Mouse (Mus musculus) lung, embryonic 14.5 days (tissue): ENCODE results near the gene Larp4b. TPM values are rescaled to one million over a fixed set of nuclear protein-coding genes. Genes with fewer than 3 reads are reported as not detected.

Experiments
- ATAC-seq: fragments of 200-750 bp; cut with Nextera tagmentation; 2 replicates; pipeline ENCODE4 v1.8.0; 2017; ENCODE audit warnings: mild to moderate bottlenecking, moderate TSS enrichment, moderate library complexity; ENCODE audit not compliant: insufficient read depth
- DNase-seq: peaks from one replicate; pipeline ENCODE4 v3.0.0-alpha.2; 2015
- H3K27ac ChIP-seq: fragments of 300-500 bp; sonication (generic); 2 replicates; pipeline ENCODE4 v1.5.1; 2014; ENCODE audit warnings: low read depth, mild to moderate bottlenecking, moderate library complexity
- H3K27me3 ChIP-seq: fragments of 300-500 bp; sonication (generic); 2 replicates; pipeline ENCODE4 v1.6.1; 2014; ENCODE audit warnings: low read length, control low read depth; ENCODE audit not compliant: insufficient read depth
- H3K36me3 ChIP-seq: fragments of 300-500 bp; sonication (generic); 2 replicates; pipeline ENCODE4 v1.6.1; 2014; ENCODE audit warnings: control low read depth; ENCODE audit not compliant: insufficient read depth
- H3K4me1 ChIP-seq: fragments of 300-500 bp; sonication (generic); 2 replicates; pipeline ENCODE4 v1.6.1; 2014; ENCODE audit warnings: antibody characterized with exemption, control low read depth; ENCODE audit not compliant: insufficient read depth
- H3K4me2 ChIP-seq: fragments of 300-500 bp; sonication (generic); 2 replicates; pipeline ENCODE4 v1.6.1; 2014; ENCODE audit warnings: mild to moderate bottlenecking
- H3K4me3 ChIP-seq: fragments of 300-500 bp; sonication (generic); 2 replicates; pipeline ENCODE4 v1.5.1; 2014; ENCODE audit warnings: low read depth, low read length
- H3K9ac ChIP-seq: fragments of 300-500 bp; sonication (generic); 2 replicates; pipeline ENCODE4 v1.6.1; 2014
- H3K9me3 ChIP-seq: fragments of 300-500 bp; sonication (generic); 2 replicates; pipeline ENCODE4 v1.6.1; 2016; ENCODE audit warnings: low read depth, low read length, control low read depth
- CTCF ChIP-seq: IDR thresholded peaks from 2 replicates; pipeline ENCODE4 v1.5.1; 2016; ENCODE audit warnings: antibody characterized with exemption, low read depth
- WGBS: fragments of 180-500 bp; shearing (Covaris S2); extraction: QIAGEN DNeasy Blood & Tissue Kit; methylation state at CpG from one replicate; pipeline ENCODE4 v1.1.7; 2014; 5-methylcytosine and 5-hydroxymethylcytosine counted together
- polyA plus RNA-seq: library from polyadenylated mRNA; unstranded; fragments of >200 nt; fragmentation: Nextera tagmentation; extraction: Ambion mirVana; gene quantifications from 2 replicates; pipeline ENCODE4 v1.2.1, GENCODE M21; 2014

The Larp4b gene
- polyA plus RNA-seq, 1 experiment from 2014 or later, result 42.0 TPM

GRCm38 (mm10) chr13:9100517-9100916, 6.8 kb downstream of the Larp4b start:
- Histone ChIP-seq H3K9ac (no peak overlapping the region), H3K9me3 (no peaks in the 10 kb centered on the region), H3K36me3 (no peaks in the 10 kb centered on the region), H3K4me1 (0 out of 2 replicates have a peak, but pooled peaks cover 2% of the 10 kb centered on the region), H3K27me3 (no peaks in the 10 kb centered on the region), H3K4me2 (no peak overlapping the region), H3K27ac (no peak overlapping the region), H3K4me3 (no peak overlapping the region)
- ATAC-seq, result no peak
- TF ChIP-seq CTCF, result no peak
- DNase-seq, result no peak
- WGBS, result 79% methylated on average over 2 of the region's 2 CpGs

GRCm38 (mm10) chr13:9106246-9106645, 12.6 kb downstream of the Larp4b start:
- Histone ChIP-seq H3K4me3 (no peak overlapping the region), H3K36me3 (no peaks in the 10 kb centered on the region), H3K4me2 (no peak overlapping the region), H3K27ac (no peak overlapping the region), H3K27me3 (no peaks in the 10 kb centered on the region), H3K9me3 (no peaks in the 10 kb centered on the region), H3K4me1 (no peaks in the 10 kb centered on the region), H3K9ac (no peak overlapping the region)
- no peak for ATAC-seq
- 75% methylated on average over 5 of the region's 5 CpGs for WGBS
- TF ChIP-seq CTCF, result no peak
- no peak for DNase-seq

DNA sequence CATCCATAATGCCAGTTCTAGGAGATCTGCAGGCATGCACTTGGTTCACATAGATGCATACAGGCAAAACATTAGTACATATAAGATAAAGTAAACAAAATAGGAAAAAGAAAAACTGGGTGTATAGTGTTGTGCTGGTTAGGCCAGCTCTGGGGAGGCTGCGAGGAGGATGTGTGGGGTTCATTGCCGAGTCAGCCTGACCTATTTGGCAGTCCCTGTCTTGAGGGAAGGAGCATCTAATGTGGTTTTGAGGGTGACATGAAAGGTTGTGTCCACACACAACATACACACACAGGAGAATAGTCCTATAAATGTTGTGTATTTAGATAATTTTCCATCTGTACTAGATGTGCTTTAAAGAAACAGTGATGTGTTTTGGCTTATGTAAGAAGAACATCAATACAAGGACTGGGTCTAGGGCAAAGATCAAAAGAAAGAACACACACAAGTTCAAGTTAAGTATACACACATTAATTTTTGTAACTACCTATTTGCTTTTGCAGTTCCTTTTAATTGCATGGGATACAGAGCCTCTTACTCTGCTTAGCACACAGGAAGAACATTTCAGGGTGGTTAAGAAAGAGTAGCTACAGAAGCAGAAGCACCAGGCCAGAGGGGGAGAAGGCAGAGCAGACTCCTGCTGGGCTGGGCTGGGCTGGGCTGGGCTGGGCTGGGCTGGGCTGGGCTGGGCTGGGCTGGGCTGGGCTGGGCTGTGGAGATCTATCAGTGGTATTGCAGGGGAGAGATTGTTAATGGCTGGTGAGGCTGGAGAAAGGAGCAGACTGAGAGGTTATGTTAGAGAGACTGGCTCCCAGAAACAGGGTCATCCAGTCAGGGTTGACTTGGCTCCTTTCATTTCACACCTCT, 13.5 kb downstream of the Larp4b start:
- ATAC-seq, result no peak; the same call in 1 of the 2 replicates
- 64% methylated on average over 2 of the region's 2 CpGs for WGBS
- no peaks in the 10 kb centered on the region for H3K9me3 ChIP-seq

DNA sequence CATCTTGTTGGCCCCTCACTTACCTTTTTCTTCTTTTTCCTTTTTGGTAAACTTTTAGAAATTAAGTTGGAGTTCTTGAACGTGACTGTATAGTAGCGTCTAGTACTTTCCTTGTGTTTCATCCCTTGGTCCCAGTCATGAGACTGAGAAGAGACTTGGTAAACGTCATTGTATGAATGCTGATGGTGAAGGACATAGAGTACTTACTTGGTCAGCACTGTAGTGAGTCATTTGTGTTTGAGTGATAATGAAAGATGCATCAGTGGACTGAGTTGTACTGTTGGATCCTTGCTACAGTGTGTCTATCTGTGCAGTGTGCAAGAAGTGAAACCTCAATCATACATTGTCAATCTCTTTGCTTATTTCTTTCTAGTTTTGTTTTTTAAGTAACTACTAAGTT, 20.1 kb downstream of the Larp4b start:
- Histone ChIP-seq H3K36me3 (no peaks in the 10 kb centered on the region), H3K9me3 (no peaks in the 10 kb centered on the region), H3K4me3 (no peak overlapping the region), H3K27ac (no peak overlapping the region), H3K4me1 (no peaks in the 10 kb centered on the region), H3K4me2 (no peak overlapping the region), H3K9ac (no peak overlapping the region), H3K27me3 (no peaks in the 10 kb centered on the region)
- ATAC-seq (no peak), DNase-seq (no peak)
- WGBS, result 89% methylated on average over 3 of the region's 3 CpGs
- no peak for TF ChIP-seq CTCF

More for the DNA sequence above, 13.5 kb downstream of the Larp4b start:
- H3K36me3 ChIP-seq, result no peaks in the 10 kb centered on the region
- no peaks in the 10 kb centered on the region for H3K27me3 ChIP-seq
- no peak overlapping the region for H3K9ac ChIP-seq
- no peak overlapping the region for H3K27ac ChIP-seq
- no peak overlapping the region for H3K4me3 ChIP-seq
- no peak for DNase-seq
- H3K4me2 ChIP-seq, result no peak overlapping the region
- H3K4me1 ChIP-seq, result no peaks in the 10 kb centered on the region
- TF ChIP-seq CTCF, result no peak

DNA sequence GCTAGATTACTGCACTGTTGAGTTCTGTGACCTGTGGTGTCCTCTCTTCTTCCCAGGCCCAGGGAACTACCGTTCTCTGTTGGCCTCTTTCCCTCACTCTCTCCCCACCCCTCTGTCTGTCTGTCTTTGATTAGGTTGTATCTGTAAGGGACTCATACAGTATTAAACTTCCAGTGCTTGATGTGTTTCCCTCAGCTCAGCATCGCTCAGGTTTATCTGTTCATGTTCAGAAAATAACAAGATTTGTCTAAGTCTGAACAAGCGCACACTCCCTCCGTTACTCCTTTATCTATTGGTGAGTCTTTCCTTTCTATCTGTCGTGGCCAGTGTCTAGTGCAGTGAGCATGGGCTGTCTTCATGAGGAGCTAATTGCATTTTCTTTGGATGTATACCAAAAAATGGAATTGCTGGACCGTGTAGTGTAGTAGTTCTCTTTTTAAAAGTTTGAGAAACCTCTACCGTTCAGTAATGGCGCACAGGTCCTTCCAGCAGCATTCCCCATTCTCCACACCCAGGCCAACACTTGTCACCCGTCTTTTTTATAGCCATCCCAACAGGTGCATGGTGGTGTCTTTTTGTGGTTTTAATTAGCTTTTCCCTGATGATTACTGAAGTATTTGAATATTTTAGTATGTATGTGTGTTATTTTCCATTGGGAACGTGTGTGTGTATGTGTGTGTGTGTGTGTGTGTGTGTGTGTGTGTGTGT, 27.3 kb downstream of the Larp4b start:
- no peak overlapping the region for H3K27ac ChIP-seq
- H3K27me3 ChIP-seq, result no peaks in the 10 kb centered on the region
- no peaks in the 10 kb centered on the region for H3K9me3 ChIP-seq
- 84% methylated on average over 10 of the region's 10 CpGs for WGBS
- no peaks in the 10 kb centered on the region for H3K4me1 ChIP-seq
- H3K9ac ChIP-seq, result no peak overlapping the region
- H3K4me2 ChIP-seq, result no peak overlapping the region
- H3K4me3 ChIP-seq, result no peak overlapping the region
- DNase-seq (no peak), ATAC-seq (no peak)
- no peak for TF ChIP-seq CTCF
- peaks cover 28% of the 10 kb centered on the region for H3K36me3 ChIP-seq

DNA sequence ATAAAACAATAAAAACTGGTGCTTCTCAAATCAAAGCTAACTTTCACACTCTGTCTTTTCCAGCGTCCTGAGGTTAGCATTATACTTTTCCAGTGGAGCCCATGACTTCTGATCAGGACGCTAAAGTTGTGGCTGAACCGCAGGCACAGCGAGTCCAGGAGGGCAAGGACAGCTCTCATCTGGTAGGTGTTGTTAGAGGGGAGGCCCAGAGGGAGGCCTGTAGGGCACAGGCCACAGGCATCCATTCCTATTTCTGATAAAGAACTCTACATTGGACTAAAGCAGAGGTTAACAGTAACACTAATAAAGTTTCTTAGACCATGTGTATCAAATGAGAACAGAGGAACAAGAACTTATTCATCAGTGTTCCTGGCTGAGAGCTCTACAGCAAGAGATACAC, 28.4 kb downstream of the Larp4b start:
- H3K36me3 ChIP-seq, result peaks cover 35% of the 10 kb centered on the region
- H3K27me3 ChIP-seq, result no peaks in the 10 kb centered on the region
- H3K9me3 ChIP-seq, result no peaks in the 10 kb centered on the region
- no peak for TF ChIP-seq CTCF
- no peak overlapping the region for H3K9ac ChIP-seq
- no peak for DNase-seq
- no peak overlapping the region for H3K4me3 ChIP-seq
- no peak overlapping the region for H3K27ac ChIP-seq
- ATAC-seq, result no peak
- no peak overlapping the region for H3K4me2 ChIP-seq
- 88% methylated on average over 4 of the region's 4 CpGs for WGBS
- H3K4me1 ChIP-seq, result no peaks in the 10 kb centered on the region

- no peak overlapping the region for H3K9ac ChIP-seq
- no peak overlapping the region for H3K4me3 ChIP-seq
- H3K4me1 ChIP-seq, result no peaks in the 10 kb centered on the region
- H3K4me2 ChIP-seq, result no peak overlapping the region
- WGBS, result 83% methylated on average over 7 of the region's 7 CpGs
- H3K36me3 ChIP-seq, result peaks cover 64% of the 10 kb centered on the region
- ATAC-seq, result no peak
- TF ChIP-seq CTCF, result no peak
- H3K9me3 ChIP-seq, result no peaks in the 10 kb centered on the region
- H3K27ac ChIP-seq, result no peak overlapping the region
- H3K27me3 ChIP-seq, result no peaks in the 10 kb centered on the region
- no peak for DNase-seq
These were observed 31.5 kb downstream of the Larp4b start for GRCm38 (mm10) chr13:9125193-9125592.
